Mouse (Mus musculus): ENCODE data around the gene Inpp5f. TPM values are rescaled to one million over a fixed set of nuclear protein-coding genes. Genes with fewer than 3 reads are reported as not detected.
A peak's percentile ranks its signal among the peaks of the same experiment; 100 is the strongest.
"Not testable (repeated sequence)": the region's sequence is repeated elsewhere in the genome, so short reads cannot be mapped to it uniquely, and the experiment has no call there.

Inpp5f gene
- polyA plus RNA-seq, 1 experiment, result 0.05 TPM

DNA sequence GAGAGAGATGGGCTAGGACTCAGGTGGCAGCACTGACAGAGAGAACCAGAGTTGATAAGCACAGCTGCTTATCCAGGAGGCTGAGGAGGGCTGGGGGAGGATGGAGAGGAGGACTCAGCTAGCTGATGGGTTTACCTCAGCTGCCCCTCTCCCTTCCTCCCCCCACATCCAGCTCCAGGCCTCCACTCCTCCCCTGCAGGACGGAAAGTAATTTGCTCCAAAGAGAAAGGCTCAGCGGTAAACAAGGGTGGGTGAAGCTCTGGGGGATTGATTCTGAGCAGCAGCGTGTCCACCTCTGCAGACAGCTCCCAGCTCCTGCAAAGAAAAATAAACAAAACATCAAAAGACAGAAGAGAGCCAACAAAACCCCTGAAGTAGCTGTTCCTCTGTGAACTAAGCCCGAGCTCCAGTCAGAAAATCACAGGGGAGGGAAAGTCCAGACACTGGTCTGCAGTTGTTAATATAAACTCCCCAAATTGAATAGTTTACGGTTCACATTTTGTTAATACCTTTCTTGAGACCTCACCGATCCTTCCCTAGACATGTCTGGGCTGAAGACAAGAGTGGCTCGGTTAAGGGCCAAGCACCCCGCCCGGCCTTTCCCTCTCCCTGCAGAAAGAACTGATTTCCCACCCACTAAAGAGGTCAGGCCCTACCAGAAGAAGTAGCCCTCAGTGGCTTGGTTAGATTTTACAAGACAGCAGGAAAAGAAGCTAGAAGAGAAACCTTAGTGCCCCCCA lies 19.6 kb upstream of the Inpp5f start:
- Histone ChIP-seq H3K27me3 (ENCODE audit: control insufficient read depth) (no peaks in the 10 kb centered on the region), H3K9me3 (ENCODE audit: control insufficient read depth, low read length) (no peaks in the 10 kb centered on the region), H3K4me1 (ENCODE audit: control insufficient read depth) (peaks cover 29% of the 10 kb centered on the region), H3K36me3 (ENCODE audit: control insufficient read depth) (no peaks in the 10 kb centered on the region), H3K4me3 (replicated peaks) (no peak overlapping the region)
- TF ChIP-seq TAL1 (IDR thresholded peaks at IDR 0.05; ENCODE audit: low read length) (no peak), GATA1 (IDR thresholded peaks at IDR 0.05; ENCODE audit: low read length) (no peak)

DNA sequence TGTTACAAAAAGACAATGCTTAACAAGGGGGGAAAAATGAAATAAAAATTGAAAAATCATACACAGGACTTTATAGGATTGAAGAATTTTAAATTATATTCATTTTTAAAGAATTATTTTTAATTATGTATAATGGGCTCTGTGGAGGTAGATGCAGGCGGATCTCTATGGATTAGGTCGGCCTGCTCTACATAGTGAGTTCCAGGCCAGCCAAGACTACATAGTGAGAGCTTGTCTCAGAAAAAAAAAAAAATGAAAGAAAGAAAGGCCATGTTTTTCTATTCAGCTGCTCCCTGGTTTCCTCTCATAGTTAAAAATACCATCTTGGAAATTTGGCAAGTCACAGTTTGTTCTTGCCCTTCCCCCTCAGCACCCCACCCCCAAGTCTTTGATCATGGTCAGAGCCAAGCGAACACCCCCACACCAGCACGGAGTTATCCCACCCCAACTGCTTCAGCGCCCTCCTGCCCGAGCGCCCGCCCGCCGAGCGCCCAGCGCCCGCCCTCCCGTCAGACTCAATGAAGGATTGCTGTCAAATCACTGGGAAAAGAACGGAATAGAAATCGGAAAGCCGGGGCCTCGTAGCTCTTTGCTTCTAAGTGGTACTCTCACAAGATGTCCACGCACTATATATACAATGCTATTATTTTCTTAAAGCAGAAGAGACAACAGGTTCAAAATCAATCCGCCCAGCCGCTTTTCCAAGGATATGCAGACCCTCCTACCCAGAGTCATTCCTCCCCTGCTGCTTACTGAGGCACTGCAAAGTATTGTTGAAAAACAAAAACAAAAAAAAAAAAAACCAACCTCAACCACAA lies 18.8 kb upstream of the Inpp5f start:
- Histone ChIP-seq H3K9me3 (ENCODE audit: control insufficient read depth, low read length) (no peaks in the 10 kb centered on the region), H3K36me3 (ENCODE audit: control insufficient read depth) (no peaks in the 10 kb centered on the region), H3K27me3 (ENCODE audit: control insufficient read depth) (no peaks in the 10 kb centered on the region), H3K4me3 (replicated peaks) (no peak overlapping the region), H3K4me1 (ENCODE audit: control insufficient read depth) (peaks cover 28% of the 10 kb centered on the region)
- TF ChIP-seq GATA1 (IDR thresholded peaks at IDR 0.05; ENCODE audit: low read length) (no peak), TAL1 (IDR thresholded peaks at IDR 0.05; ENCODE audit: low read length) (no peak)

DNA sequence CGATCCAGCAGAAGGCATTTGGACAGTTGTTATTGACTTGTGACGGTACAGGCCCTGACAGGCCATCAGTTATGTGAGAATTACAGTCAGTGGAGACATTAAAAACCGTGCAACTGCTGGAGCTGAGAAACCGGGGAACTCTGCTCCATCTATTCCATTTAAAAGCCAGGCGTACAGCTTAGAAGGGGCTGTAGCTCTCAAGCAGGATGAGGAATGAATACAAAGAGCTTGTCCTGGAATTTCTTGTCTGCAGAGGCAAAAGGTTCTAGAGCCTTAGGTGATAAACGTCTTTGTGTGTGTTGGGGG lies 18.2 kb upstream of the Inpp5f start:
- no peaks in the 10 kb centered on the region for H3K36me3 ChIP-seq (ENCODE audit: control insufficient read depth)
- H3K9me3 ChIP-seq (ENCODE audit: control insufficient read depth, low read length), result no peaks in the 10 kb centered on the region
- H3K27me3 ChIP-seq (ENCODE audit: control insufficient read depth), result no peaks in the 10 kb centered on the region
- TF ChIP-seq GATA1 (IDR thresholded peaks at IDR 0.05; ENCODE audit: low read length) (no peak), TAL1 (IDR thresholded peaks at IDR 0.05; ENCODE audit: low read length) (no peak)
- H3K4me3 ChIP-seq (replicated peaks), result no peak overlapping the region
- peaks cover 22% of the 10 kb centered on the region for H3K4me1 ChIP-seq (ENCODE audit: control insufficient read depth)

- Histone ChIP-seq H3K27me3 (ENCODE audit: control insufficient read depth) (no peaks in the 10 kb centered on the region), H3K4me1 (ENCODE audit: control insufficient read depth) (peaks cover 12% of the 10 kb centered on the region), H3K4me3 (replicated peaks) (no peak overlapping the region), H3K9me3 (ENCODE audit: control insufficient read depth, low read length) (no peaks in the 10 kb centered on the region), H3K36me3 (ENCODE audit: control insufficient read depth) (no peaks in the 10 kb centered on the region)
- no peak for TF ChIP-seq GATA1 (IDR thresholded peaks at IDR 0.05; ENCODE audit: low read length)
- no peak for TF ChIP-seq TAL1 (IDR thresholded peaks at IDR 0.05; ENCODE audit: low read length)
Observed at GRCm38 (mm10) chr7:128596274-128596673, 14.9 kb upstream of the Inpp5f start.

- Histone ChIP-seq H3K27me3 (ENCODE audit: control insufficient read depth) (no peaks in the 10 kb centered on the region), H3K4me3 (replicated peaks) (no peak overlapping the region), H3K4me1 (ENCODE audit: control insufficient read depth) (peaks cover 6% of the 10 kb centered on the region), H3K36me3 (ENCODE audit: control insufficient read depth) (no peaks in the 10 kb centered on the region), H3K9me3 (ENCODE audit: control insufficient read depth, low read length) (no peaks in the 10 kb centered on the region)
- TF ChIP-seq TAL1 (IDR thresholded peaks at IDR 0.05; ENCODE audit: low read length), result no peak
Observed at GRCm38 (mm10) chr7:128599072-128599471, 12.1 kb upstream of the Inpp5f start.

- no peak overlapping the region for H3K4me3 ChIP-seq (replicated peaks)
- no peaks in the 10 kb centered on the region for H3K36me3 ChIP-seq (ENCODE audit: control insufficient read depth)
- TF ChIP-seq GATA1 (IDR thresholded peaks at IDR 0.05; ENCODE audit: low read length) (no peak), TAL1 (IDR thresholded peaks at IDR 0.05; ENCODE audit: low read length) (no peak)
- H3K9me3 ChIP-seq (ENCODE audit: control insufficient read depth, low read length), result no peaks in the 10 kb centered on the region
- H3K27me3 ChIP-seq (ENCODE audit: control insufficient read depth), result no peaks in the 10 kb centered on the region
- H3K4me1 ChIP-seq (ENCODE audit: control insufficient read depth), result peaks cover 7% of the 10 kb centered on the region
Observed at GRCm38 (mm10) chr7:128601826-128602225, 9.3 kb upstream of the Inpp5f start.

GRCm38 (mm10) chr7:128609936-128610335 lies 1.2 kb upstream of the Inpp5f start:
- not testable (repeated sequence) for H3K36me3 ChIP-seq (ENCODE audit: control insufficient read depth); H3K4me3 ChIP-seq (replicated peaks); H3K27me3 ChIP-seq (ENCODE audit: control insufficient read depth); H3K9me3 ChIP-seq (ENCODE audit: control insufficient read depth, low read length)
- H3K4me1 ChIP-seq (ENCODE audit: control insufficient read depth), result peaks cover 31% of the 10 kb centered on the region

DNA sequence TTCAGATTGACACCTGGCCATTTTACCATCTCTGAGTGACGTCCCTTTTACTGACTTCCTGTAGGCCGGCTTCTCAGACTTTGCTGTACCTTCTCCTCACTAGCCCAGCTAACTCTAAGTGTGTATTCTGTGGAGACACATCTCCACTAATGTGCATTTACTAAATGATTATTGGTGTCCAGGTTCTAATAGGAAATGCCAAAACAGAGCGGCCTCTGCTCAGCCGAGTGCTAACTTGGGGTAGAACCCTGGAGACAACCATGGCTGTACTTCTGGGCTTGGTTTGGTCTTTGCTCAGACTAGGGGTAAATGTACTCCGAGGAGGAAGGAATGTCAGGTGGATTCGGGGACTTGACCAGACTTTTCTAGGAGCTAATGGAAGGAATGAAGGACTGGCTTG lies 638 bp upstream of the Inpp5f start:
- Histone ChIP-seq H3K27me3 (ENCODE audit: control insufficient read depth) (no peaks in the 10 kb centered on the region), H3K9me3 (ENCODE audit: control insufficient read depth, low read length) (no peaks in the 10 kb centered on the region), H3K36me3 (ENCODE audit: control insufficient read depth) (no peaks in the 10 kb centered on the region), H3K4me1 (ENCODE audit: control insufficient read depth) (peaks cover 31% of the 10 kb centered on the region), H3K4me3 (replicated peaks) (peak overlapping the region; percentile 90)
- TF ChIP-seq GATA1 (IDR thresholded peaks at IDR 0.05; ENCODE audit: low read length), result no peak
- no peak for TF ChIP-seq TAL1 (IDR thresholded peaks at IDR 0.05; ENCODE audit: low read length)

DNA sequence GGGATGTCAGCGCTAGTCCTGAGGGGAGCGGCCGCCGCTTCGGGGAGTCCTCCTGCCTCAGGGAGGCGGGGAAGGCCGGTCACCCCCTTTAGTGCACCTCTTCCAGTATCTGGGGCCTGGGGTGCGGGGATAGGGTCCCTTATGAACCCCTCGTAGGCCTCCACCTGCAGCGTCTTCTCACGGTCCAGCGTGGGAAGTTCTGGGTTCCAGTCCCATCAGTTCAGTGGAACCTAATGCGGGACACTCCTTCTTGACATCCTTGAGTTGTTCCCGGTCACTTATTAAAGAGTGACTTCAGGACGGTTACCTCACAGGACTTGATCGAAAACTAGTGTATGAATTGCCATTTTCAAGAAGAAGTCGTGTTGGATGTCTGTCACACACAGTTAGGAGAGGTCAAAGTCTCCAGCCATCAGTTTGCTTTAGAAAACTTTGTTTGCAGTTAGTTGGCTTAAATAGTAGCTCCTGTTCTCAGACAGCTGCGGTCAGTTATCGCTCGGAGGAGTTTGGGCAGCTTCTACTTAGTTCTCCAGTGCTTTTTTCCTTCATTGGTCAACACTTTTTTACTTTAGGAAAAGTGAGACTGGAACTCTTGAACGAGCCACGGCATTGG lies 777 bp downstream of the Inpp5f start:
- peak overlapping the region; percentile 90 for H3K4me3 ChIP-seq (replicated peaks)
- H3K27me3 ChIP-seq (ENCODE audit: control insufficient read depth), result no peaks in the 10 kb centered on the region
- H3K9me3 ChIP-seq (ENCODE audit: control insufficient read depth, low read length), result no peaks in the 10 kb centered on the region
- H3K36me3 ChIP-seq (ENCODE audit: control insufficient read depth), result no peaks in the 10 kb centered on the region
- peaks cover 31% of the 10 kb centered on the region for H3K4me1 ChIP-seq (ENCODE audit: control insufficient read depth)
- TF ChIP-seq TAL1 (IDR thresholded peaks at IDR 0.05; ENCODE audit: low read length) (no peak), GATA1 (IDR thresholded peaks at IDR 0.05; ENCODE audit: low read length) (no peak)

Data from erythroblast, embryonic 14.5 days (primary cell).